Mouse (Mus musculus): ENCODE data around the gene Cct3. TPM values are rescaled to one million over a fixed set of nuclear protein-coding genes. Genes with fewer than 3 reads are reported as not detected.
A peak's percentile ranks its signal among the peaks of the same experiment; 100 is the strongest.

The Cct3 gene
- polyA plus RNA-seq, 1 experiment from 2014 or later = 573 TPM

- peak overlapping the region; percentile 94 for H3K4me2 ChIP-seq (replicated peaks)
- no peaks in the 10 kb centered on the region for H3K27me3 ChIP-seq
- WGBS = under 1% methylated on average over 30 of the region's 30 CpGs
- H3K4me1 ChIP-seq = peaks cover 17% of the 10 kb centered on the region
- ATAC-seq (ENCODE audit: low FRiP score, low read depth) = no peak
- peak overlapping the region; percentile 88 for H3K27ac ChIP-seq
- H3K4me3 ChIP-seq = peak overlapping the region; percentile 80
- H3K9ac ChIP-seq = peak overlapping the region; percentile 89
- H3K9me3 ChIP-seq = no peaks in the 10 kb centered on the region
- H3K36me3 ChIP-seq = peaks cover 33% of the 10 kb centered on the region
These were observed 470 bp downstream of the Cct3 start for GRCm38 (mm10) chr3:88297321-88297851.

DNA sequence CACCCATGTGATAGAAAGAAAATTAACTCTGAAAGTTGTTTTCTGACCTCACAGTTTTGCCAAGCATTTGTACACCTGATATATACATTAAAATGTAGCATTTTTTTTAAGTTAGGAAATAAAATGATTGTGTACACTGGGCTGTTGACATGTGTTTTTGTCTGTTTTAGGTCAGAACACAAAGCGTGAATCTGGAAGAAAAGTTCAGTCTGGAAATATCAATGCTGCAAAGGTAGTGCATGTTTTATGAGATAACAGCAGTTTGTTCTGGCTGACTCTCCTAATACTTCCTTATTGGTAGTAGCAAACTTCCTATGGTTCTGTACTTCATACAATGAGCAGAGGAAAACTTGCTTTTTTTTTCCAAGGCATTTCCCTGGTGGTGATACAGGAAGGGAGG is 2.3 kb downstream of the Cct3 start:
- H3K36me3 ChIP-seq = peaks cover 49% of the 10 kb centered on the region
- H3K4me2 ChIP-seq (replicated peaks) = no peak overlapping the region

GRCm38 (mm10) chr3:88324951-88325405 is 28.1 kb downstream of the Cct3 start, which contains the start of gene Glmp:
TSS of gene Glmp (plus strand) at chr3:88325023.
- Histone ChIP-seq H3K9ac (peak within 1 kb of the TSS; percentile 86), H3K27ac (peak within 1 kb of the TSS; percentile 44; the same call in 1 of the 2 replicates), H3K9me3 (no peaks in the 10 kb centered on the region), H3K4me3 (peak within 1 kb of the TSS; percentile 85), H3K4me1 (peaks cover 12% of the 10 kb centered on the region), H3K4me2 (replicated peaks) (peak within 1 kb of the TSS; percentile 90), H3K36me3 (peaks cover 69% of the 10 kb centered on the region), H3K27me3 (no peaks in the 10 kb centered on the region)
- peak; percentile 80 for ATAC-seq (ENCODE audit: low FRiP score, low read depth)
- WGBS = 2% methylated on average over 10 of the region's 10 CpGs

More for the DNA sequence above, 2.3 kb downstream of the Cct3 start:
- no peak overlapping the region for H3K9ac ChIP-seq
- H3K4me3 ChIP-seq = no peak overlapping the region
- ATAC-seq (ENCODE audit: low FRiP score, low read depth) = no peak
- WGBS = 86% methylated on average over 1 of the region's 1 CpGs
- peaks cover 17% of the 10 kb centered on the region for H3K4me1 ChIP-seq
- no peak overlapping the region for H3K27ac ChIP-seq
- no peaks in the 10 kb centered on the region for H3K27me3 ChIP-seq
- no peaks in the 10 kb centered on the region for H3K9me3 ChIP-seq

GRCm38 (mm10) chr3:88328956-88329355 is 32.0 kb downstream of the Cct3 start:
- WGBS = 49% methylated on average over 5 of the region's 5 CpGs

GRCm38 (mm10) chr3:88331282-88331681 is 34.4 kb downstream of the Cct3 start:
- Histone ChIP-seq H3K4me1 (peaks cover 9% of the 10 kb centered on the region), H3K9me3 (no peaks in the 10 kb centered on the region), H3K27me3 (no peaks in the 10 kb centered on the region), H3K4me2 (replicated peaks) (no peak overlapping the region), H3K27ac (no peak overlapping the region), H3K9ac (no peak overlapping the region), H3K4me3 (no peak overlapping the region), H3K36me3 (peaks cover 40% of the 10 kb centered on the region)
- 32% methylated on average over 2 of the region's 2 CpGs for WGBS
- ATAC-seq (ENCODE audit: low FRiP score, low read depth) = no peak

More at GRCm38 (mm10) chr3:88328956-88329355, 32.0 kb downstream of the Cct3 start:
- Histone ChIP-seq H3K27ac (no peak overlapping the region), H3K27me3 (no peaks in the 10 kb centered on the region), H3K9ac (no peak overlapping the region), H3K4me3 (no peak overlapping the region), H3K9me3 (no peaks in the 10 kb centered on the region), H3K4me1 (peaks cover 12% of the 10 kb centered on the region), H3K4me2 (replicated peaks) (no peak overlapping the region), H3K36me3 (peaks cover 42% of the 10 kb centered on the region)
- ATAC-seq (ENCODE audit: low FRiP score, low read depth) = no peak

- no peaks in the 10 kb centered on the region for H3K9me3 ChIP-seq
- 0 out of 2 replicates have a peak overlapping the region, but pooled peaks have one; percentile 8 for H3K9ac ChIP-seq
- peaks cover 18% of the 10 kb centered on the region for H3K36me3 ChIP-seq
- 53% methylated on average over 12 of the region's 12 CpGs for WGBS
- no peak for ATAC-seq (ENCODE audit: low FRiP score, low read depth)
- no peaks in the 10 kb centered on the region for H3K27me3 ChIP-seq
- peak overlapping the region; percentile 15 for H3K4me3 ChIP-seq
- H3K4me2 ChIP-seq (replicated peaks) = peak overlapping the region; percentile 16; the same call in 1 of the 2 replicates
- peaks cover 23% of the 10 kb centered on the region for H3K4me1 ChIP-seq
- H3K27ac ChIP-seq = peak overlapping the region; percentile 48; the same call in 1 of the 2 replicates
These were observed 37.2 kb downstream of the Cct3 start for GRCm38 (mm10) chr3:88334029-88334658.

GRCm38 (mm10) chr3:88334902-88335435 is 38.1 kb downstream of the Cct3 start:
- Histone ChIP-seq H3K9ac (peak overlapping the region; percentile 89), H3K27me3 (no peaks in the 10 kb centered on the region), H3K4me1 (peaks cover 23% of the 10 kb centered on the region), H3K9me3 (no peaks in the 10 kb centered on the region), H3K4me3 (peak overlapping the region; percentile 76), H3K36me3 (peaks cover 10% of the 10 kb centered on the region), H3K4me2 (replicated peaks) (peak overlapping the region; percentile 79), H3K27ac (peak overlapping the region; percentile 90)
- WGBS = 39% methylated on average over 3 of the region's 3 CpGs
- no peak for ATAC-seq (ENCODE audit: low FRiP score, low read depth)

DNA sequence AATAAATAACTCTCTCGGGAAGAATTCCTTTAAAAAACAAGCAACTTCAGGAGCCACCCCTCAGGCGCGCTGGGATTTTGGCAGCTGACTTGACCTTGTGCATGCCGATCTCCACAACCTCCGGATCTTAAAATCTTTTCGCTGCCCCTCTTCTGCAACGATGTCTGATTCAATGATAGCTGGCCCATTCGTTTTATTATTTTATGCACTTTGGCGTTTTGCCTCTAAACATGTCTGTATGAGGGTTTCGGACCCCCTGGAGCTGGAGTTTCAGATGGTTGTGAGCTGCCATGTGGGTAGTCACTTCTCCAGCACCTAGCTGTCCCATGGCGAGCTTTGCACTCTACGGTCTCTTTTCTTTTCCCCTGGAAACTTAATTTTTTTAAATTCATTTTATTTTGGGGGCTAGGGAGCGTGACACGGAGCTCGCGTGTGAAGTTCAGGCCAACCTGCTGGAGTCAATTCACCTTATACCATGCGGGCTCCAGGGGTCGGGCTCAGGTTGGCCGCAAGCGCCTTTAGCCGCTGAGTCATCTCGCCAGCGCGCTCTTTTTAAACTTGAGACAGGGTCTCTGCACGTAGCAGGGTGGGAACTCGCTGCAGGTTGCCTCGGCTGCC is 38.6 kb downstream of the Cct3 start:
- ATAC-seq (ENCODE audit: low FRiP score, low read depth) = peak; percentile 52; the same call in 1 of the 2 replicates
- peaks cover 23% of the 10 kb centered on the region for H3K4me1 ChIP-seq
- H3K4me3 ChIP-seq = peak overlapping the region; percentile 76
- H3K9me3 ChIP-seq = no peaks in the 10 kb centered on the region
- 1% methylated on average over 27 of the region's 27 CpGs for WGBS
- H3K4me2 ChIP-seq (replicated peaks) = peak overlapping the region; percentile 79
- no peaks in the 10 kb centered on the region for H3K27me3 ChIP-seq
- H3K9ac ChIP-seq = peak overlapping the region; percentile 89
- peak overlapping the region; percentile 90 for H3K27ac ChIP-seq
- peaks cover 7% of the 10 kb centered on the region for H3K36me3 ChIP-seq

DNA sequence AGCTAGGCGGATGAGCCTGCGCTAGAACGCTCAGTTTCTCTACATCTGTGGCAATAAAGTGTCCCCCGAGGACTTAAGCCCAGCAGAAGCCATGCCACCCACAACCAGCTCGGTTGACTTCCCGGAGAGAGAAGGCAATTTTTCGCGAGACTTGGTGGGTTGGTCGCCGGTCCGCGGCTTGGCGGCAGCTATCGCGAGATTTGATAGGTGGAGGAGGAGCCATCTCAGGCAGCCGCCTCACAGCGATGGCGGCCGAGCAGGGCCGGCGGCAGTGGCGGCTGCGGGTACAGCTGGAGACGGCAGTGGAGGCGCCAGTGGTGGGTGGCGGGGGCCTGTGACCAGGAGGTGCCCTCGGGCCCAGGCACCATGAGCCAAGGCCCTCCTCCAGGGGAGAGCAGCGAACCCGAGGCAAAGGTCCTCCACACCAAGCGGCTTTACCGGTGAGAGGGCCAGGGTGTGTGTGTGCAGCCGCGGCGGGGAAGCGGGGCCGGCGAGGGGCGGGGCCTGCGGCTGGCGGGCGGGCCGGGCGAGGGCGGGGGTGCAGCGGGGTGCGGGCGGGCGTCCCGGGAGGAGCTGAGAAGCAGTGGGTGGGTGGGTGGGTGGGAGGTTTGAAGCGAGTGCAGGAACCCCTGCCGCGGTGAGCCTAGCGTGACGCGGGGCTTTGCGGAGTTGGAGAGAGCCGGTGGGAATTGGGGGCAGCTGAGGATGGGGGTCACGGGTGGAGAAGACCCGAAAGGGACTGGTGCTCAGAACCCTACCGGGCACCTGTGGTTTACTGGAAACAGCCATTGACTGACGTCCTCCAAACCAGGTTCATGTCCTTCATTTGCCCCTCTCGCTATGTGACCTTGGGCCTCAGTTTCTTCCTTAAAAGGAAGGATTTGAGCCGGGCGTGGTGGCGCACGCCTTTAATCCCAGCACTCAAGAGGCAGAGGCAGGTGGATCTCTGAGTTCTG is 39.4 kb downstream of the Cct3 start, which contains the start of the genes Tmem79 and Smg5:
Tmem79 (minus strand) TSS at position 91 of the 956 bp plus-strand sequence.
Smg5 (plus strand) TSS at position 203 of the 956 bp plus-strand sequence.
- peak within 1 kb of the TSS; percentile 90 for H3K27ac ChIP-seq
- H3K9ac ChIP-seq = peak within 1 kb of the TSS; percentile 89
- H3K27me3 ChIP-seq = no peaks in the 10 kb centered on the region
- WGBS = 3% methylated on average over 48 of the region's 66 CpGs
- no peaks in the 10 kb centered on the region for H3K9me3 ChIP-seq
- H3K36me3 ChIP-seq = peaks cover 5% of the 10 kb centered on the region
- H3K4me3 ChIP-seq = peak within 1 kb of the TSS; percentile 76
- peaks cover 23% of the 10 kb centered on the region for H3K4me1 ChIP-seq
- ATAC-seq (ENCODE audit: low FRiP score, low read depth) = peak; percentile 94
- H3K4me2 ChIP-seq (replicated peaks) = peak within 1 kb of the TSS; percentile 79

- Histone ChIP-seq H3K27ac (peak overlapping the region; percentile 6; the same call in 1 of the 2 replicates), H3K9me3 (no peaks in the 10 kb centered on the region), H3K36me3 (peaks cover 16% of the 10 kb centered on the region), H3K27me3 (no peaks in the 10 kb centered on the region), H3K9ac (peak overlapping the region; percentile 57), H3K4me2 (replicated peaks) (peak overlapping the region; percentile 74), H3K4me3 (peak overlapping the region; percentile 76), H3K4me1 (peaks cover 23% of the 10 kb centered on the region)
- WGBS = 86% methylated on average over 11 of the region's 11 CpGs
- ATAC-seq (ENCODE audit: low FRiP score, low read depth) = no peak
These were observed 40.6 kb downstream of the Cct3 start for GRCm38 (mm10) chr3:88337367-88338020.

DNA sequence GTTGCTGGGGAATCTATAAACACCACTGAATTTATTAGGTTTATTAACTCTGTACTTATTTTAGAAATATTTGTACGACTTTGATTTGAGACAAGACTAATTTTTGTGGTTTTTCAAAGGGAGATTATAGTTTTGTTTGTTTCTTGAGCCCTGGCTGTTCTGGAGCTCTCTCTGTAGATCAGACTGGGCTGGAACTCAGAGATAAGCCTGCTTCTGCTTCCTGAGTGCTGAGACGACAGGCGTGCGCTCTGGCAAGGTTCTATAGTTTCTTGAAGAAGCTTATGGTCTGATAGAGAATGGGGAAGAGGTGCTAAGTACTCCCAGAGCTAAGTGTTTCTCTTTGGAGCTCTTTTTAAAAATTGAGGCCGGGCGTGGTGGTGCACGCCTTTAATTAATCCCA is 41.4 kb downstream of the Cct3 start:
- ATAC-seq (ENCODE audit: low FRiP score, low read depth) = no peak
- H3K27ac ChIP-seq = no peak overlapping the region
- no peaks in the 10 kb centered on the region for H3K27me3 ChIP-seq
- H3K9me3 ChIP-seq = no peaks in the 10 kb centered on the region
- H3K36me3 ChIP-seq = peaks cover 24% of the 10 kb centered on the region
- 90% methylated on average over 7 of the region's 7 CpGs for WGBS
- no peak overlapping the region for H3K4me3 ChIP-seq
- H3K4me1 ChIP-seq = peaks cover 23% of the 10 kb centered on the region
- H3K4me2 ChIP-seq (replicated peaks) = no peak overlapping the region
- H3K9ac ChIP-seq = no peak overlapping the region
